ENCODE assay signal across 2 mouse cellular contexts in the genomic region with DNA sequence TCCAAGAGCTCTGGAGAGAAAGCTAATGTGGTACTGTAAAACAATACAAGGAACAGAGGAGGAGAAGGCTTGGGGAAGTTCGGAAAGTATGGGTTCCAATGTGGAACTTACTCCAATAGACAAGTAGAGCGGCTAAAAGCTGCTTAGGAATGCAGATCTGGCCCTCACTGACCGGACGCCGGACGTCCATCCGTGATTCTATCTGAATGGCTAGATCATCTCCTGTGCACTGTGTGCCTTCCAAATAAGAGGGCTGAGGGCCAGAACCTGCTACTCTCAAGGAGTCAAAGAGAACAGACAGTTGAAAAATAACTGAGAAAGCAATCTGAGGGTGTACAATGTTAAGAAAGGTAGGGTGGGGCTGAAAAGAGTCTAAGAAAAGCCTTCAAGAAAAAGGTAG.
TF ChIP-seq lines count a peak whose summit lies in the region.

No protein-coding gene starts in this region.

TF ChIP-seq in CH12.LX, 34 proteins besides CTCF, POLR2A, EP300 and RAD21 (continued from another document):
- TF ChIP-seq NELFE (IDR thresholded peaks at IDR 0.05; ENCODE audit: low read depth, low read length): no peak
- TF ChIP-seq ZKSCAN1 (IDR thresholded peaks at IDR 0.05; ENCODE audit: borderline replicate concordance, low read depth, low read length): no peak
- TF ChIP-seq SMC3 (IDR thresholded peaks at IDR 0.05; ENCODE audit: low read depth, low read length): no peak
- TF ChIP-seq CHD1 (IDR thresholded peaks at IDR 0.05; ENCODE audit: low read depth, low read length): no peak
- TF ChIP-seq ZNF384 (IDR thresholded peaks at IDR 0.05; ENCODE audit: low read depth, low read length): no peak
- no peak for TF ChIP-seq MAX (IDR thresholded peaks at IDR 0.05; ENCODE audit: low read length)
- no peak for TF ChIP-seq USF2 (conservative IDR thresholded peaks at IDR 0.05; ENCODE audit: low read depth, low read length)
- no peak for TF ChIP-seq ZC3H11A (IDR thresholded peaks at IDR 0.05; ENCODE audit: low read depth, low read length)
- no peak for TF ChIP-seq MXI1 (IDR thresholded peaks at IDR 0.05; ENCODE audit: low read depth, low read length)
- no peak for TF ChIP-seq ETS1 (conservative IDR thresholded peaks at IDR 0.05; ENCODE audit: low read depth, low read length)
- no peak for TF ChIP-seq RCOR1 (conservative IDR thresholded peaks at IDR 0.05; ENCODE audit: low read depth, low read length)
- no peak for TF ChIP-seq UBTF (IDR thresholded peaks at IDR 0.05; ENCODE audit: low read depth, low read length)

TF ChIP-seq in MEL, 35 proteins besides CTCF, POLR2A, EP300 and RAD21 (continued from another document):
- TF ChIP-seq ELF1 (IDR thresholded peaks at IDR 0.05; ENCODE audit: low read depth, low read length) (no peak), GABPA (IDR thresholded peaks at IDR 0.05; ENCODE audit: low read depth, low read length) (no peak), ZMIZ1 (IDR thresholded peaks at IDR 0.05; ENCODE audit: low read depth, low read length) (no peak)
